Mouse (Mus musculus): ENCODE results near the gene Ddx17. TPM values are rescaled to one million over a fixed set of nuclear protein-coding genes. Genes with fewer than 3 reads are reported as not detected.

Ddx17 gene
- polyA plus RNA-seq, 1 experiment from 2014 or later: 96.5 TPM

DNA sequence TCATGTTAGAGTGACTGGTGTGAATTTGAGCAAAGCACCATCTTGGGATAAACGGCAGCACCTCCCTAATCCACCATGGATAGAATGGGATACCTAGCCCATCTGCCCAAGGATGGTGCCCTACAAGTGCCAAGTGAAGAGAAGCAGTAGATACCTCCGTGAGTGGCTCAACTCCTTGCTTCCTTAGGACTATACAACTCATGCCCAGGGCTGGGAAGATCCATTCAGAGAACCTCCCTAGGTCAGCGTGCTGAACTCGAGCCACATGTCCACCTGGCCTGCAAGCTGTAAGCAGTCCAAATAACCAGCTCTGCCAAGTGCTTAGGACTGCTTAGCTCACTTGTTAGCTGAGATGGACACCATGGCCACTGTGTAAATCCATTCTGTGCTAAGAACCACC lies 19.3 kb downstream of the Ddx17 start:
- Histone ChIP-seq H3K9ac (ENCODE audit: low read length) (no peak overlapping the region), H3K9me3 (ENCODE audit: control insufficient read depth, low read length) (no peaks in the 10 kb centered on the region), H3K27me3 (ENCODE audit: control insufficient read depth, insufficient read depth, low read length) (no peaks in the 10 kb centered on the region), H3K36me3 (ENCODE audit: control insufficient read depth, insufficient read depth, low read length) (peaks cover 34% of the 10 kb centered on the region), H3K4me2 (ENCODE audit: low read depth, severe bottlenecking) (no peak overlapping the region), H3K27ac (replicated peaks; ENCODE audit: low read depth, low read length) (no peak overlapping the region), H3K4me1 (ENCODE audit: control insufficient read depth, insufficient read depth, low read length) (no peaks in the 10 kb centered on the region), H3K4me3 (ENCODE audit: low read depth, low read length) (no peak overlapping the region)
- no peak for DNase-seq (ENCODE audit: low spot score)
- ATAC-seq (ENCODE audit: insufficient number of reproducible peaks, low FRiP score, low TSS enrichment, low read depth): no peak
- WGBS: 81% methylated on average over 4 of the region's 4 CpGs

DNA sequence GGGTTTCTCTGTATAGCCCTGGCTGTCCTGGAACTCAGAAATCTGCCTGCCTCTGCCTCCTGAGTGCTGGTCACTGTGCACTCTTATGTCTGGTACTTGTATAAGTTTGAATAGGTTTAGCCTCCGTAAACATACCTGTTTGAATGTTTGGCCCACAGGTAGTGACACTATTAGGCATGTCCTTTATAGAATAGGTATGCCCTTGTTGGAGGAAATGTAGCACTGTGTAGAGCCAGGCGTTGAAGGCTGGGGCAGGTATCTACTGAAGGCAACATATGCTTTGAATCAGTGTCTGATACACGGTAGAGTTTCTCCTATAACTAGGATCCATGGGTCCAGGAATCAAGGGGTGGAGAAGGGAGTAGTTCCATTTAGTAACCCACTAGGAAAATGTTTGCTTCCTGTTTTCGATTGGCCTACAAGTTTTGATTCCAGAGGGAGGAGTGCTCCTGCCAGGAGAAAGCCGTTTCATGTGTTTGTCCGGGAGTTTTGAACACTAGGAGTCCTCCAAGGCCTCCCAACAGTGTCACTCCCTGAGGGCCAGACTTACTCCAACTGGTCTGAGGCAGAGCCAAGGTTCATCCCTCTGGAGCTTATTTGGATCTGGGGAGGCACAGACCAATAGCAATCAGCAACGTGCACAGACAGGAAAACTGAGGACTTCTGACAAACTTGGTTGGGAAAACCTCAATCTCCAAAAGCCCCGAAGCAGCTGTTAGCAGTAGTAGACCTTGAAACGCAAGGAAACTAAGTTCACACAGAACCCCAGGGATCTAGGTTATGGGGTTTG lies 20.4 kb downstream of the Ddx17 start:
- Histone ChIP-seq H3K27ac (replicated peaks; ENCODE audit: low read depth, low read length) (no peak overlapping the region), H3K9ac (ENCODE audit: low read length) (no peak overlapping the region), H3K4me1 (ENCODE audit: control insufficient read depth, insufficient read depth, low read length) (no peaks in the 10 kb centered on the region), H3K4me2 (ENCODE audit: low read depth, severe bottlenecking) (no peak overlapping the region), H3K9me3 (ENCODE audit: control insufficient read depth, low read length) (no peaks in the 10 kb centered on the region), H3K36me3 (ENCODE audit: control insufficient read depth, insufficient read depth, low read length) (peaks cover 27% of the 10 kb centered on the region), H3K4me3 (ENCODE audit: low read depth, low read length) (no peak overlapping the region), H3K27me3 (ENCODE audit: control insufficient read depth, insufficient read depth, low read length) (no peaks in the 10 kb centered on the region)
- DNase-seq (ENCODE audit: low spot score) (no peak), ATAC-seq (ENCODE audit: insufficient number of reproducible peaks, low FRiP score, low TSS enrichment, low read depth) (no peak)
- 63% methylated on average over 9 of the region's 9 CpGs for WGBS

DNA sequence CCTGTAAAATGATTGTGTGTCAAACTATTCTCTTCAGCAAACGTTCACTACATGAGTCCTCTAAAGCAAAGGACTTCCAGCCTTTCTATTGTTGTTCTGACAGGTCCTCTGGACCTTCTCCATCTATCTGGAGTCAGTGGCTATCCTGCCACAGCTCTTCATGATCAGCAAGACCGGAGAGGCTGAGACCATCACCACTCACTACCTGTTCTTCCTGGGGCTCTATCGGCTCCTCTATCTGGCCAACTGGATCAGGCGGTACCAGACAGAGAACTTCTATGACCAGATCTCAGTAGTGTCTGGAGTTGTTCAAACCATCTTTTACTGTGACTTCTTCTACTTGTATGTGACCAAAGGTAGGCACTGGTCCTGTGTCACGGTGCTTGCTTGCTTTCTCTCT lies 21.0 kb downstream of the Ddx17 start:
- DNase-seq (ENCODE audit: low spot score) (no peak), ATAC-seq (ENCODE audit: insufficient number of reproducible peaks, low FRiP score, low TSS enrichment, low read depth) (no peak)
- WGBS: 86% methylated on average over 5 of the region's 5 CpGs
- no peak overlapping the region for H3K4me2 ChIP-seq (ENCODE audit: low read depth, severe bottlenecking)
- H3K36me3 ChIP-seq (ENCODE audit: control insufficient read depth, insufficient read depth, low read length): peaks cover 24% of the 10 kb centered on the region
- no peaks in the 10 kb centered on the region for H3K27me3 ChIP-seq (ENCODE audit: control insufficient read depth, insufficient read depth, low read length)
- H3K9me3 ChIP-seq (ENCODE audit: control insufficient read depth, low read length): no peaks in the 10 kb centered on the region
- H3K9ac ChIP-seq (ENCODE audit: low read length): no peak overlapping the region
- no peak overlapping the region for H3K27ac ChIP-seq (replicated peaks; ENCODE audit: low read depth, low read length)
- no peaks in the 10 kb centered on the region for H3K4me1 ChIP-seq (ENCODE audit: control insufficient read depth, insufficient read depth, low read length)
- H3K4me3 ChIP-seq (ENCODE audit: low read depth, low read length): no peak overlapping the region

DNA sequence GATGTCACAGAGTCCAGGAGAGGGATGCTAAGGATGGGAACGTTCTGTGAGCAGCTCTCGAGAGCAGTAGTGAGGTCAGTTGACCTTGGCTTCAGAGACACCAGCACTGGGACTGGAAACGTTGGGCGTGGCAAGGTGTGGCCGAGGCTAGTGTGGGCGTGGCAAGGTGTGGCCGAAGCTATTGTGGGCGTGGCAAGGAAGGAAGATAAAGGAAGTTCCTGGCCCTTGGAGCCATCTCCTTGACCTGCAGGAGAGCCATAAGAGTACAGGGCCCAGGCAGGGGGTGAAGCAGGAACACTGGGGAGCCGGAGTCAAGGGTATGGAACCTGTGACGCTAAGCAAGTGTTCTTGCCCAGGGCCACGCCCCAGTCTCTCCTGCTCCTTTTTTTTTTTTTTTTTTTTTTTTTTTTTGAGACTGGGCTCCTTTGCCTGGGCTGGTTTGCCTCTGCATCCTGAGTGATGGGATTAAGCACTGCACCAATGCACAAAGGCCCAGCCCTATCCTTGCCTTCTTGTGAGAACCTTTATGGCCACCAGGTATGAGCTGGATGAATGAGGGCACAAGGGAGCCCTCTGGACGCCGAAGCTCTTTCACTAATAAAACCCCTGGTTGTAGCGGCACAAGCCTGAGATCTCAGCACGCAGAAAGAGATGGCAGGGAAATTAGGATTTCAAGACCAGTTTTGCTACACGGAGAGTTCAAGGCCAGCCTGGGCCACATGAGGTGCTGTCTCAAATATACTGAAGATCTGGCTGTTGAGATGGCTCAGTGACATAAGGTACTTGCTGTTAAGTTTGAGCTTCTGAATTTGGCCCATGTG lies 26.9 kb downstream of the Ddx17 start:
- WGBS: 50% methylated on average over 16 of the region's 16 CpGs
- no peak overlapping the region for H3K9ac ChIP-seq (ENCODE audit: low read length)
- no peaks in the 10 kb centered on the region for H3K9me3 ChIP-seq (ENCODE audit: control insufficient read depth, low read length)
- H3K4me3 ChIP-seq (ENCODE audit: low read depth, low read length): no peak overlapping the region
- no peak for ATAC-seq (ENCODE audit: insufficient number of reproducible peaks, low FRiP score, low TSS enrichment, low read depth)
- no peak overlapping the region for H3K4me2 ChIP-seq (ENCODE audit: low read depth, severe bottlenecking)
- DNase-seq (ENCODE audit: low spot score): no peak
- H3K36me3 ChIP-seq (ENCODE audit: control insufficient read depth, insufficient read depth, low read length): no peaks in the 10 kb centered on the region
- H3K4me1 ChIP-seq (ENCODE audit: control insufficient read depth, insufficient read depth, low read length): no peaks in the 10 kb centered on the region
- no peak overlapping the region for H3K27ac ChIP-seq (replicated peaks; ENCODE audit: low read depth, low read length)
- H3K27me3 ChIP-seq (ENCODE audit: control insufficient read depth, insufficient read depth, low read length): peaks cover 28% of the 10 kb centered on the region

DNA sequence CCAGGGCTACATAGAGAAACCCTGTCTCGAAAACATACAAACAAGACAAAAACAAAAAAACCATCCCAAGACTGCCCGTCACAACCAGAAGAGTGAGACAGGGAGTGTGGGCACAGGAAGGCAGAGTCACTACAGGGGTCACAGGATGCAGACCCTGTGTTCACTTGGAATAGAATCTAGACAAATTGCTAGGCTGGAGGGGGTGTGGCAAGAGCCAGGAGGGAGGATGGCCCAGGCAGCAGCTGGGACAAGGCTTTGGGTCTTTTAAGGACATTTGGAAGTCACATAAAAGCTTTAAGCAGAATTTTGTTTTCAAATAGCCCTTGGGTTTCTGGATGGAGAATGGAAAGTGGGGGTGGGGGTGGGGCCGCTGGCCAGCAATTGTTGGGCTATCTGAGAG lies 28.0 kb downstream of the Ddx17 start:
- H3K4me3 ChIP-seq (ENCODE audit: low read depth, low read length): no peak overlapping the region
- H3K36me3 ChIP-seq (ENCODE audit: control insufficient read depth, insufficient read depth, low read length): no peaks in the 10 kb centered on the region
- H3K9me3 ChIP-seq (ENCODE audit: control insufficient read depth, low read length): no peaks in the 10 kb centered on the region
- H3K27ac ChIP-seq (replicated peaks; ENCODE audit: low read depth, low read length): no peak overlapping the region
- ATAC-seq (ENCODE audit: insufficient number of reproducible peaks, low FRiP score, low TSS enrichment, low read depth) (no peak), DNase-seq (ENCODE audit: low spot score) (no peak)
- no peak overlapping the region for H3K9ac ChIP-seq (ENCODE audit: low read length)
- peaks cover 4% of the 10 kb centered on the region; the same call in 1 of the 2 replicates for H3K4me1 ChIP-seq (ENCODE audit: control insufficient read depth, insufficient read depth, low read length)
- no peak overlapping the region for H3K4me2 ChIP-seq (ENCODE audit: low read depth, severe bottlenecking)
- H3K27me3 ChIP-seq (ENCODE audit: control insufficient read depth, insufficient read depth, low read length): peaks cover 37% of the 10 kb centered on the region
- 81% methylated on average over 3 of the region's 3 CpGs for WGBS

DNA sequence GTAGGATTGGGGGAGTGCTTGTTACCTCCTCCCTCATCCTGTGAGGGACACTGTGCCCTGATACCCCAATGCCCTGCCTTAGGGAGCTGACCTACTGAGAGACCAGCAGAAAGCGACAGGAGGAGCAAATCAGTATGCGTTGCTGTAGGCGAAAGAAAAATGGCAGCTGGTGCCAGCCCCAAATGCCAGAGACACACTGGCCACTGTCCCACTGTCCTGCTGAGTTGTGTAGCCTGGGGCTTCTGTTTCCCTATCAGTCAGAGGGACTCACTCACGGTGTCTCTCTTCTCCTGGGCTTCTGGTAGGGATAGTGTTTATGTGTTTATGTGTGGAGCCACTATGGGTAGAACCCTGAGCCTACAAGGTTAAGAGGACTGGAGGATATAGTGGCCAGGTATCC lies 28.8 kb downstream of the Ddx17 start:
- Histone ChIP-seq H3K4me1 (ENCODE audit: control insufficient read depth, insufficient read depth, low read length) (peaks cover 4% of the 10 kb centered on the region; the same call in 1 of the 2 replicates), H3K27me3 (ENCODE audit: control insufficient read depth, insufficient read depth, low read length) (peaks cover 42% of the 10 kb centered on the region), H3K36me3 (ENCODE audit: control insufficient read depth, insufficient read depth, low read length) (no peaks in the 10 kb centered on the region), H3K9me3 (ENCODE audit: control insufficient read depth, low read length) (no peaks in the 10 kb centered on the region), H3K27ac (replicated peaks; ENCODE audit: low read depth, low read length) (no peak overlapping the region), H3K9ac (ENCODE audit: low read length) (no peak overlapping the region), H3K4me3 (ENCODE audit: low read depth, low read length) (no peak overlapping the region), H3K4me2 (ENCODE audit: low read depth, severe bottlenecking) (no peak overlapping the region)
- no peak for DNase-seq (ENCODE audit: low spot score)
- WGBS: 72% methylated on average over 4 of the region's 4 CpGs
- no peak for ATAC-seq (ENCODE audit: insufficient number of reproducible peaks, low FRiP score, low TSS enrichment, low read depth)

DNA sequence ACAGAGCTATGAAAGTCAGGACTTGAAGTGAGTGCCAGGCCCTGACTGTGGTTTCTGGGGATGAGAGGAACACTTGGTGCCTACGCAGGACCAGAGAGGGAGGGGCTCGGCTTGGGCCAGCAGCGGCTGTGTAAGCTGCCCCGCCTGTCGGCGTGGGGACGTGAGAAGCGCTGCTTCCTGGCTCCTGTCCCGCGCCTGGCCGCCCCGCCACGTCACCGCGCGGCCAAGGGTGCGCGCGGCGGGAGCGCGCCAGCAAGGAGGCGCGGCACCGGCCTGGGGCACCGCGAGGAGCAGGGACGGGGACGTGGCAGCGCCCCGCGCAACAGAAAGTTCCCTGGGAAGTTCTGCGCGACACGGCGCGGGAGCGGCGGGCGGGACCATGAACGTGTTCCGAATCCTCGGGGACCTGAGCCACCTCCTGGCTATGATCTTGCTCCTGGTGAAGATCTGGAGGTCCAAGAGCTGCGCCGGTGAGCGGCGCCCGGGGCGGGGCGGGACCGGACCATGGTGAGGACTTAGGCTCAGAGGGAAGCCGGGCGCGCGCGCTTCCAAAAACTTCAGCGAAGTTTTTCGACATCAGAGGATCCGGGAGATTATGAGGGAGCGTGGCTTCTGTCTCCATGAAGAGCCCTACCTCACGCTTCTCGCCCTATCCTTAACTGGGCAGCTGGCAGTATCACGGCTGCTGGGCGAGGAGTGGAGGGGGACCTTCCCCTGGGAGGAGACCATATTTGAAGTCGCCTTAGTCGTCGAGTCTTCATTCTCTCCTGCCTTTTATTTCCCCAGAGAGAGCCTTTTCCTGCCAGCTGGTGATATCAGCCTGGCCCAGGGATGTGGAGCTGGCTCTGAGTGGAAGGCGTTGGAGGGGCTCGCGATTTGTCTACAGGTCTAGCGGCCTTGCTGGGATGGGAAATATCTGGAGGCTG lies 30.1 kb downstream of the Ddx17 start, which contains the start of gene Kdelr3:
Gene Kdelr3 (plus strand): TSS at position 241 of the 926 bp plus-strand sequence.
- Histone ChIP-seq H3K4me1 (ENCODE audit: control insufficient read depth, insufficient read depth, low read length) (peaks cover 10% of the 10 kb centered on the region), H3K4me3 (ENCODE audit: low read depth, low read length) (peak within 1 kb of the TSS; percentile 50), H3K4me2 (ENCODE audit: low read depth, severe bottlenecking) (peak within 1 kb of the TSS; percentile 93), H3K27me3 (ENCODE audit: control insufficient read depth, insufficient read depth, low read length) (peaks cover 45% of the 10 kb centered on the region), H3K27ac (replicated peaks; ENCODE audit: low read depth, low read length) (no peak within 1 kb of the TSS), H3K9me3 (ENCODE audit: control insufficient read depth, low read length) (no peaks in the 10 kb centered on the region), H3K9ac (ENCODE audit: low read length) (peak within 1 kb of the TSS; percentile 63), H3K36me3 (ENCODE audit: control insufficient read depth, insufficient read depth, low read length) (no peaks in the 10 kb centered on the region)
- peak; percentile 23; the same call in 1 of the 2 replicates for ATAC-seq (ENCODE audit: insufficient number of reproducible peaks, low FRiP score, low TSS enrichment, low read depth)
- WGBS: 1% methylated on average over 59 of the region's 71 CpGs
- peak; percentile 66 for DNase-seq (ENCODE audit: low spot score)

DNA sequence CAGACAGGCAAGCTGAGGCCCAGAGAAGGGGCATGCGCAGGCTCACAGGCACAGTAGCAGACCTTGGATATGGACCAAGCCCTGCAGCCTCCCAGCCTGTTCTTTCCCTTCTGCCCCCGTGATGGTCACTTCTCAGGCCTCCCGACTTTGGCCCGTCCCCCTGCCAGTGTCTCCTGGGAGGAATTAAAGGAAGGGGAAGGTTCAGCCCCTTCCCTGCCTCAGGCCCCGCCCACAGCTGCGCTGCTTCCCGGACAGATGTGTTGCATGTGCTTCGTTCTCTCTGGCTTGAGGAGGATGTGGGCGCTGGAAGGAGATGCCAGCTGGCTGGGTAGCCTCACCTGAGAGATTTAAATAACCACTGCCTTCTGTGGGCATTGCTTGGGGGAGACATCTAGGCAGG lies 32.6 kb downstream of the Ddx17 start:
- Histone ChIP-seq H3K27ac (replicated peaks; ENCODE audit: low read depth, low read length) (no peak overlapping the region), H3K4me3 (ENCODE audit: low read depth, low read length) (no peak overlapping the region), H3K4me1 (ENCODE audit: control insufficient read depth, insufficient read depth, low read length) (peaks cover 12% of the 10 kb centered on the region), H3K4me2 (ENCODE audit: low read depth, severe bottlenecking) (0 out of 2 replicates have a peak overlapping the region, but pooled peaks have one; percentile 7), H3K9me3 (ENCODE audit: control insufficient read depth, low read length) (no peaks in the 10 kb centered on the region), H3K27me3 (ENCODE audit: control insufficient read depth, insufficient read depth, low read length) (peaks cover 62% of the 10 kb centered on the region), H3K9ac (ENCODE audit: low read length) (no peak overlapping the region), H3K36me3 (ENCODE audit: control insufficient read depth, insufficient read depth, low read length) (no peaks in the 10 kb centered on the region)
- no peak for ATAC-seq (ENCODE audit: insufficient number of reproducible peaks, low FRiP score, low TSS enrichment, low read depth)
- peak; percentile 58 for DNase-seq (ENCODE audit: low spot score)
- 7% methylated on average over 9 of the region's 9 CpGs for WGBS

All from limb, embryonic 11.5 days (tissue).